Mouse (Mus musculus): ENCODE data around the gene Ppp3ca. TPM values are rescaled to one million over a fixed set of nuclear protein-coding genes. Genes with fewer than 3 reads are reported as not detected.
"Not testable (repeated sequence)": the region's sequence is repeated elsewhere in the genome, so short reads cannot be mapped to it uniquely, and the experiment has no call there.

Gene Ppp3ca
- polyA plus RNA-seq, 1 experiment from 2014 or later: 92.2 TPM

DNA sequence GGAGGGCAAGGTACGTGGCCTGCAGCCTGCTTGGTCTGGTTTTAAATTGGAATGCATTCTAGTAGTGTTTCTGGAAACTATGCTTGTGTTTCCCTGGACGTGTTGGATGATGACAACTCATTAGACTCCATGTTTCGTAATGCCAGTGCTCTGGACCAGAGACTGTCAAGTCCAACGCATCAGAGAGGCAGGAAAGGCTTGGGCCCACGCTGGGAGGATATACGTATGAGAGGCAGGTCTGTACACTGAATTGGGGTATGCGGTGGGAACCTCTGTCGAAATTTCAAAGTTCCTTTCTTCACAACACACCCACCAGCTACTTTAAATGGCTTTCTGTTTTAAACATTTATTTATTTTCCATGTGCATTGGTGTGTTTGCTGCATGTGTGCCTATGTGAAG lies 12.3 kb downstream of the Ppp3ca start:
- ATAC-seq (no peak), DNase-seq (ENCODE audit: low read depth, low spot score) (no peak)
- POLR2A ChIA-PET: interaction anchor here (0.6 kb wide), 1 partner anchor 10 kb away, joined by 5 read pairs; no protein-coding TSS in a partner anchor
- no peaks in the 10 kb centered on the region for H3K27me3 ChIP-seq
- in situ Hi-C loops (cut with MboI; ENCODE audit: low pct_unique_long_range_greater_than_20kb): no loop called here
- CTCF ChIA-PET: no interaction called here
- no peak for TF ChIP-seq CTCF (IDR thresholded peaks at IDR 0.05)

DNA sequence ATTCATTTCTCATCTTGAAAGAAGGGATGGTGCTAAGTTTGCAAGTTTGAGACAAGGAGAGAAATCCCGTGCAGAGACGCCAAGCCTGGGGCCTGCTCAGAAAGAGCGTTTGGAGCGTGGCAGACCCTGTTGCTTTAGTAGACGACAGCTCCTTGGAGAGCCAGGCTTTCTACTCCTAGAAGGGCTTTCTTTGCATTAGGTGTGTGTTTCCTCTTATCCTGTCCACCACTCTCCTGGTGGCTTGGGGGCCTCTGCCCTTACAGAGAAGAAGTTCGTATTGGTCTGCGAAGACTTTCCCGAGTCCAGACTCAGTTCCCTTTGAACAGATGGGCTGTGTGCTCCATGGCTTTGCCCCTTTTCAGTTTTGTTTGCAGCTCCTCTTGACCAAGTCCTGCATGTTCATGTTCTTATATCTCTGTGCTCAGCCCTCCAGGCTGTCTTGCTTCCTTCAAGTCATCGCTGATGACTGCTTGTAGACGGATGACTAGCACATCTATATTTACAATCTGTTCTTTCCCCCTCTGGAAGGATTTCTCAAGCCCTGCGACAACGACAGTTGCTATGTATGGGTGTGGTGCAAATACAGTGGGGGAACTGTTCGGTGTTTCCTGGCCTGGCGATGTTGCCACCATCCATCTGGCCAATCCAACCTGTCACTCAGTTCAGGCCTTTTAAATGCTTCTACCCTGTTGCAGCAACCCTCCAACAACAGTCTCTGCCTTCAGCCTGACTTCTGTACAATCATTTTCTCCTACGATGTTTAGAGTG lies 14.5 kb downstream of the Ppp3ca start:
- POLR2A ChIA-PET: no interaction called here
- CTCF ChIA-PET: interaction anchor here (1.1 to 1.7 kb wide), 2 partner anchors 16 to 21 kb away, joined by 3 to 4 read pairs; no protein-coding TSS in a partner anchor
- H3K27me3 ChIP-seq: no peaks in the 10 kb centered on the region
- ATAC-seq: no peak
- no peak for TF ChIP-seq CTCF (IDR thresholded peaks at IDR 0.05)
- in situ Hi-C loops (cut with MboI; ENCODE audit: low pct_unique_long_range_greater_than_20kb): no loop called here
- DNase-seq (ENCODE audit: low read depth, low spot score): no peak

DNA sequence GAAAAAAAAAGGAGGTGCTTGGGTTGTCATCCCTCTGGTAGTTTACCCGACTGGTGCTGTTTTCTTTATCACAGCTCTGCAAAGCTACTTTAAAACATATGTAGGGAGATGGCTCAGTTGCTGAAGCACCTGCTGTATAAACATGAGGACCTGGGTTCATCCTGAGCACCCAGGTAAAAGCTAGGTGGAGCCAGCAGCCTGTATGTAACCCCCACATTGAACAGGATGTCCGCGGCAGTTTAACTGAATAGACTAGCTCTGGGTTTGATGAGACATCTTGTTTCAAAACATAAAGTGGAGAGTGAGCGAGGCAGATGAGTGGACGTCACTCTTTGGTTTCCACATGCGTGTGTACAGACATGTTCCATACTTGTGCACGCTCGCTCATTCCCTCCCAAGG lies 16.5 kb downstream of the Ppp3ca start:
- CTCF ChIA-PET: interaction anchor here (0.9 to 1.7 kb wide), 3 partner anchors 10 to 14 kb away, joined by 3 read pairs; no protein-coding TSS in a partner anchor
- in situ Hi-C loops (cut with MboI; ENCODE audit: low pct_unique_long_range_greater_than_20kb): no loop called here
- POLR2A ChIA-PET: interaction anchor here (0.6 to 1.2 kb wide), 2 partner anchors 13 to 90 kb away, joined by 3 read pairs; no protein-coding TSS in a partner anchor
- ATAC-seq (no peak), DNase-seq (ENCODE audit: low read depth, low spot score) (no peak)
- no peak for TF ChIP-seq CTCF (IDR thresholded peaks at IDR 0.05)
- H3K27me3 ChIP-seq: no peaks in the 10 kb centered on the region

DNA sequence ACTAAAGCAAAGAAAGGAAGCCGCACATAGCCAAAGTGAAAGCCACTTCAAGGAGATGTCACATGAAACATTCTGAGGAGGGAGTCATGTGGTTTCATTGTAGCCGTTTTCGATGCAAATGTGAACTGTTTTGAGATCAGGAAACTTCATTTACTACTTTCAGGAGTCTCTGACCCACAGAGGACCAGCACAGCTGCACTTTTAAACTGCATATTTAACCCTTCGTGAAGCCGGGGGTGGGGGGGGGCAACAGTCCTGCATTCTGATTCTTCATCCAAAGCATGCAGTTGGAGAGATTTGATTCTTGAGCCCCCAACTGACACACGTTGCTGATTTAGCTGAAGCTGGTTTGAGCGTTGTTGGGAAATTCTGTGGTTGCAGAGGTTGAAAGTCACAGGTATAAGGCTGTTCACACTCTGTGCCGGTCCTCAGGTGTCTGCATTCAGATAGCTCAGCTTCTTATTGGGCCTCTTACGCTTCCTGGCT lies 18.2 kb downstream of the Ppp3ca start:
- ChIA-PET POLR2A (no interaction called here), CTCF (interaction anchor here (1.0 to 1.7 kb wide), 3 partner anchors 13 to 36 kb away, joined by 3 to 4 read pairs (median 3); no protein-coding TSS in a partner anchor)
- TF ChIP-seq CTCF (IDR thresholded peaks at IDR 0.05): no peak
- no peak for ATAC-seq
- in situ Hi-C loops (cut with MboI; ENCODE audit: low pct_unique_long_range_greater_than_20kb): no loop called here
- H3K27me3 ChIP-seq: no peaks in the 10 kb centered on the region
- DNase-seq (ENCODE audit: low read depth, low spot score): no peak

DNA sequence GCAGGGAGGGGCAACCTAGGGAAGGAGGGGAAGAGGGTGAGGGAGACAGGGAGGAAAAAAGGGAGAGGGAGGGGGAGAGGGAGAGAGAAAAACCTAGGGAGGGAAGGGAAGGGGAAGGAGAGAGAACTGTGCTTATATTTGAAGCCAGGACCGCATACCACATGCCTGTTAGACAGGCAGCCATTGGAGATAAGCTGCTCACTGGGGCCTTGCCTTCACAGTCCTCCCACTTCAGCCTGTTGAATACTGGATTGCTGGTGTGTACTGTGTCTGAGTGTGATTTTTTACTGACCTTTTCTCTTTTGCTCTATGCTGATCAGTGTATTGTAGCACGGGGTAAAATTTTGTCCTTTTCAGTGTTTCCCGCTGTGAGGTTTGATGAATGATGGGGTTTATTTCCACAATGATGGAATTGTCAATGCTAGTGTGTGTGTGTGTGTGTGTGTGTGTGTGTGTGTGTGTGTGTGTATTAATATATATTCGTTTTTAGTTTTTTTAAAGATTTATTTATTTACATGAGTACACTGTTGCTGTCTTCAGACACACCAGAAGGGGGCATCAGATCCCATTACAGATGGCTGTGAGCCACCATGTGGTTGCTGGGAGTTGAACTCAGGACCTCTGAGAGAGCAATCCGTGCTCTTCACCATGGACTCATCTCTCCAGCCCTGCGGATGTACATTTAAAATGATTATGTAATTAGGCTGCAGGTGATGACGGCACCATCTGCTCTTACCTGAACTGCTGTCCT lies 20.0 kb downstream of the Ppp3ca start:
- peak; percentile 33 for TF ChIP-seq CTCF (IDR thresholded peaks at IDR 0.05)
- no peaks in the 10 kb centered on the region for H3K27me3 ChIP-seq
- ATAC-seq: no peak
- POLR2A ChIA-PET: no interaction called here
- no peak for DNase-seq (ENCODE audit: low read depth, low spot score)
- CTCF ChIA-PET: interaction anchor here (0.7 kb wide), 2 partner anchors 16 to 19 kb away, joined by 3 read pairs; no protein-coding TSS in a partner anchor
- in situ Hi-C loops (cut with MboI; ENCODE audit: low pct_unique_long_range_greater_than_20kb): no loop called here

DNA sequence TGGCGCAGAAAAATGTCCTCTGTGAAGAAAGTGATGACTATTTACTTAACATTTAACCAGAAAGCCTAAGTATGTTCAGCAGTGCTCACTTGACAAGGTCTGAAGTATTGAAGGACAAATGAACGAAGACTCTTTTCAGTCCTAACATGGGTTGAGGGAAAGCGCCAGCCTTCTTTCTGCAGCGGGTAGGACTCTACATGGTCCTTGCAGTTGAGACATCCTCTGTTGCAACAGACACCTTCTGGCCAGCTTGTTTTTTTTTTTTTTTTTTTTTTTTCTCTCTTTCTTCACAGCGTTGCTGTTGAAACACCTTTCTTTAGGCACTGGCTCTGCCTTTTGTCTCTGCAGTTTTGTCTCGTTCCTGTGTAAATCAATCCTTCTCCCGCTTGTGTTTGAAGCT lies 22.1 kb downstream of the Ppp3ca start:
- CTCF ChIA-PET: interaction anchor here (1.1 kb wide), 1 partner anchor 14 kb away, joined by 4 read pairs; no protein-coding TSS in a partner anchor
- H3K27me3 ChIP-seq: no peaks in the 10 kb centered on the region
- no peak for ATAC-seq
- in situ Hi-C loops (cut with MboI; ENCODE audit: low pct_unique_long_range_greater_than_20kb): no loop called here
- POLR2A ChIA-PET: interaction anchor here (0.6 kb wide), 1 partner anchor 352 kb away, joined by 3 read pairs; no protein-coding TSS in a partner anchor
- no peak for TF ChIP-seq CTCF (IDR thresholded peaks at IDR 0.05)
- DNase-seq (ENCODE audit: low read depth, low spot score): no peak

DNA sequence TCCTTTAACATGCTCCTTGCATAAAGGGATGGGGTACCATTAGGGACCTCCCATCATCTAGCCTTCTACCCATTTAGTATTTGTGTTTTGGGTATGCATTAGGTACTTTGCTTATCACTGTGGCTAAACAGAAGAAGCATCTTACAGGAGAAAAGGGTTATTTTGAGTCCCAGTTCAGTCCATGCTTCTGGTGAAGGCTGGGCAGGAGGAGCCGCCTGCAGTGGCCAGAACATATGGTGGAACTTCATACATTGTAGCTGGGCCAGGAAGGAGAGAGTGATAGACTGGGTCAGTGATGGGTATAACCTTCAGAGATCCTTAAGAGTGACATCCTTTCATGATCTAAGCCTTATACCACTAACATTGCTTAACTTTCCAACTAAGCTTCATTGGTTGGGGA lies 23.6 kb downstream of the Ppp3ca start:
- H3K27me3 ChIP-seq: no peaks in the 10 kb centered on the region
- CTCF ChIA-PET: interaction anchor here (1.3 kb wide), 1 partner anchor 19 kb away, joined by 4 read pairs; no protein-coding TSS in a partner anchor
- DNase-seq (ENCODE audit: low read depth, low spot score) (no peak), ATAC-seq (no peak)
- POLR2A ChIA-PET: no interaction called here
- TF ChIP-seq CTCF (IDR thresholded peaks at IDR 0.05): no peak
- in situ Hi-C loops (cut with MboI; ENCODE audit: low pct_unique_long_range_greater_than_20kb): no loop called here

DNA sequence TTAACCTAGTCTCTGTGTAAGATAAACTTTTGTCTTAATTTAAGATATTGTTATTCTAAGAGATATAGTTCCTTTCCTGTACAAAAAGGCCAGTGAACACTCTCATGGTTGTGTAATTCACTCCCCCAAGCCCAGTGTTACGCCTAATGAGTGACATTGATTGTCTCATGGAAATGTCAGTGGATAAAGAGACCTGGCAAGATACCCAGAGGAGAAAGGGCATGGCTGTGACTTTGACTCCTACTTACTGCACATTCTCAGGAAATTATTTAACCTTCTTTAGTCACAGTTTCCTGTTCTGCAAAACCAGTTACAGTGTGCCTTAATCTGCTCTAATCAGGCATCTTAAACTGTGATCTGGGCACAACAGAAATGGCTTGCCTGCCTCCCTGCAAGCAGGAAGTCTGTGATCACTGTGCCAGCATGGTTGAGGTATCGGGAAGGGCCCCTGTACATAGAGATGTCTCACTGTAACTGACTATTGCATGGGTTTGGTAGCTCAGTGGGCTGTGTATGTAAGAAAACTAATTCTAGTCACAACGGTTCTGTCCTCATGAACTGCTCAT lies 27.8 kb downstream of the Ppp3ca start:
- POLR2A ChIA-PET: interaction anchor here (0.6 kb wide), 1 partner anchor 692 kb away, joined by 3 read pairs; no protein-coding TSS in a partner anchor
- DNase-seq (ENCODE audit: low read depth, low spot score) (no peak), ATAC-seq (no peak)
- in situ Hi-C loops (cut with MboI; ENCODE audit: low pct_unique_long_range_greater_than_20kb): no loop called here
- TF ChIP-seq CTCF (IDR thresholded peaks at IDR 0.05): no peak
- CTCF ChIA-PET: no interaction called here
- H3K27me3 ChIP-seq: no peaks in the 10 kb centered on the region

DNA sequence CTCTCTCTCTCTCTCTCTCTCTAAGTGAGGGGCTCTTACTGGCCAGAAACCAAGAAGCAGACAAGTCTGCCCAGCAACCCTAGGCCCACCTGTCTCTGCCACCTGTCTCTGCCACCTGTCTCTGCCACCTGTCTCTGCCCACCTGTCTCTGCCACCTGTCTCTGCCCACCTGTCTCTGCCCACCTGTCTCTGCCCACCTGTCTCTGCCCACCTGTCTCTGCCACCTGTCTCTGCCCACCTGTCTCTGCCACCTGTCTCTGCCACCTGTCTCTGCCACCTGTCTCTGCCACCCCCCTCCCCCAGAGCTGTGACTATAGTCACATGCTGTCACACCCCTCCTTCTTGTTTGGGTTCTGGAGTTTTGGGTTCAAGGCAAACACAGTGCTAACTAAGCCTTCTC lies 29.8 kb downstream of the Ppp3ca start:
- DNase-seq (ENCODE audit: low read depth, low spot score); in situ Hi-C loops (cut with MboI; ENCODE audit: low pct_unique_long_range_greater_than_20kb); H3K27me3 ChIP-seq; CTCF ChIA-PET; POLR2A ChIA-PET; ATAC-seq: not testable (repeated sequence)

DNA sequence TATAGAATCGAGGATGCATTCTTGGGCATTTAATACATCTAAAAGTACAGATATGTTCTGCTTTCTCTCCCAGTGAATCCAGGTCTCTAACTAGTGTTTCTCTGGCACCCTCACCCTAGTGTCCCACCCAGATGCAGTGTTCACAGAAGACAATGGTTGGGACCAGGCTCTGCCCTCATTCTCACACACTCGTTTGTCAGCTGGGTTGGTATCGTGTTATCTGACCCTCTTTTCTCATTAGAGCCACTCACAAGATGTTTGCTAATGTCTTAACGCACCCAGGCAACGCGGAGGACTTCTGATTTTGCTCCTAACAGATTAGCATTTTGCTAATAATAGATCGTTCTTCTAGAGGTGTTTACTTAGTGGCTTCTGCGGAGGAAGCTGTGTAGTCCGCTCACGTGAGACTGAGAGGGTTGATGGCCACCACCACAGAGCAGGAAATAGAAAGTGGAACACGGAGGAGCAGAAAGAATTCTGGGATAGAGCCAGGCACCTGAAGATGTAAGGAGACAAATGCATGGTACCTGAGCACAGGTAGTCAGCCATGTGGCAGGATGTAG lies 30.6 kb downstream of the Ppp3ca start:
- POLR2A ChIA-PET: no interaction called here
- DNase-seq (ENCODE audit: low read depth, low spot score) (no peak), ATAC-seq (no peak)
- in situ Hi-C loops (cut with MboI; ENCODE audit: low pct_unique_long_range_greater_than_20kb): no loop called here
- TF ChIP-seq CTCF (IDR thresholded peaks at IDR 0.05): no peak
- no peaks in the 10 kb centered on the region for H3K27me3 ChIP-seq
- CTCF ChIA-PET: interaction anchor here (0.8 kb wide), 1 partner anchor 15 kb away, joined by 3 read pairs; no protein-coding TSS in a partner anchor

All from Patski (cell line).